Mouse (Mus musculus): ENCODE results near the gene Lpin3.

DNA sequence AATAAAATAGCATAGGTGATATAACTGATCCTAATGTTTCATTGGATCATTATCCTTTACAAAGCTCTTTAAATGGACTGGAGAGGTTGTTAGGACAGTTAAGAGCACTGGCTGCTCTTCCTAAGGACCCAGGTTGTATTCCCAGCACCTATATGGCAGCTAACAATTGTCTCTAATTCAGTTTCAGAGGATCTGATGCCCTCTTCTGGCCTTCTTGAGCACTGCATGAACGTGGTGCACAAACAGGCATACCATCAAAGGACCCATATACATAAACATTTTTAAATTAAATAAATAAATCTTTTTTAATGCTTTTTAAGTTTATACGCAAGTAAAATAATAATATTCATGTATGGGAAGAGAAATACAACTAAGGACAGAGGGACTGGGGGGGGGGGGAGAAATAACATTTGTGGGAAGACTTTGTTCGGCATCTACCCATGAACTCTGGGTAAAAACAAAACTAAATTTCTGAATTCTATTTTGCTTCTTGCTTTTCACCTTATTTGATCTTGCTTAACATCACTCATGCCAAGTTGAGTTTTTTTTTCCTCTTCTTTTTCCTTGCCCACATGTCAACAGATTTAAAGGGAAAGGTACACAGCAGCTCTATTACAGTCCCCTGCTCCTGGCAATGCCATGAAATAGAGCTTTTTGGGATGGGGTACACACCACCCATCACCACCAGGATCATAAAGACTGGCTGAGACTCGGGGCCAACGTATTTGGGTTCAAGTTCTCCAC, 23.9 kb upstream of the Lpin3 start:
- TF ChIP-seq CTCF (conservative IDR thresholded peaks at IDR 0.05; ENCODE audit: low read length), result peak; percentile 46
- TF ChIP-seq POU5F1 (IDR thresholded peaks at IDR 0.05; ENCODE audit: borderline replicate concordance, low read length), result no peak

Measured in E14TG2a.4 (cell line).